Mouse (Mus musculus): ENCODE data around the gene Usp3.

DNA sequence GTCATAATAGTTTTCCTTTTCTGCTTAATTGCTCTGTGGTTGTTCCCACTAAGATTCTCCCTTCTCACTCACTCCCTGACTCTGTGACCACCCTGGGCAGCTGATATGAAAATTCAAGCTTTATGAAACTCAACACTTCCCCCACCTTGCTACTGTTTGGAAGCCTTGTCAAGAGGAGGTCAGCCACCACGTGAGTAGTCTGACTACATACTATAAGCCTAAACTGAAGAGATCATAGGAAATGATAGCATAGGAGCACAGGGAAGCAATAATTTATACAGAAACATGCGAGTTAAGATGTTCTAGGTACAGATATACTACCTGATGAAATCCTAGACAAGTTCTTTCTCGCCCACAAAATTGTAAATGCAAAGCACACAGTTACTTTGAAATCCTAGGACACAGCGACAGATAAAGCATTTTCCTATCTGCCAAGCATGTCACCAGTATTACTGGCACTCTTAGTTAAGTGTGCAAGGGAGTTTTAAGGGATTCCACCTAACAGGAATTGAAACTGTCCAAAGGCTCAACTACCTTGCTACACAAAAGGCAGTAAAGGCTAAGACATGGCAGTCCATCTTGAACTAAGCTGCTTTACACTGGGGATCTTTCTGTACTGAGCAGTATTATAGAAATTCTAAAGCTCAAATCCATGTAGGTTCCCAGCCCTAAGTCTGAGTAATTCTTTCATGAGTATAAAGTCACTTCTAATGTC is 20.8 kb downstream of the Usp3 start:
- TF ChIP-seq CTCF (IDR thresholded peaks at IDR 0.05; ENCODE audit: control insufficient read depth, insufficient read depth, low read length) (no peak), POLR2A (IDR thresholded peaks at IDR 0.05; ENCODE audit: borderline replicate concordance, control insufficient read depth, low read depth, low read length) (no peak)

All from bone marrow, adult 2 months (tissue).